Mouse (Mus musculus) cerebellum, adult 11 months (tissue): ENCODE data around the gene Fam186b.

Experiments used
- DNase-seq: peaks from one replicate; pipeline ENCODE4 v3.0.0; 2022

Gene Fam186b

GRCm38 (mm10) chr15:99295484-99295981, at the start of gene Fam186b:
TSS of gene Fam186b (minus strand) at chr15:99295888.
- peak; percentile 47 for DNase-seq

GRCm38 (mm10) chr15:99344961-99345360, 49.3 kb upstream of the Fam186b start:
- no peak for DNase-seq

GRCm38 (mm10) chr15:99344148-99344870, 48.6 kb upstream of the Fam186b start:
- DNase-seq, result no peak

- no peak for DNase-seq
Observed at GRCm38 (mm10) chr15:99343414-99344147, 47.9 kb upstream of the Fam186b start.

- DNase-seq, result no peak
Observed at GRCm38 (mm10) chr15:99342194-99342981, 46.7 kb upstream of the Fam186b start.

- no peak for DNase-seq
Observed at GRCm38 (mm10) chr15:99341102-99341501, 45.4 kb upstream of the Fam186b start.

- no peak for DNase-seq
Observed at GRCm38 (mm10) chr15:99339669-99340068, 44.0 kb upstream of the Fam186b start.

GRCm38 (mm10) chr15:99338916-99339315, 43.2 kb upstream of the Fam186b start:
- no peak for DNase-seq

- no peak for DNase-seq
Observed at GRCm38 (mm10) chr15:99335801-99336320, 40.2 kb upstream of the Fam186b start.

GRCm38 (mm10) chr15:99334500-99334899, 38.8 kb upstream of the Fam186b start:
- DNase-seq, result no peak

GRCm38 (mm10) chr15:99333676-99334065, 38.0 kb upstream of the Fam186b start:
- DNase-seq, result no peak

- DNase-seq, result no peak
Observed at GRCm38 (mm10) chr15:99332921-99333675, 37.4 kb upstream of the Fam186b start.

- DNase-seq, result no peak
Observed at GRCm38 (mm10) chr15:99332111-99332510, 36.4 kb upstream of the Fam186b start.

- no peak for DNase-seq
Observed at GRCm38 (mm10) chr15:99331341-99331740, 35.7 kb upstream of the Fam186b start.

GRCm38 (mm10) chr15:99330324-99330723, 34.6 kb upstream of the Fam186b start:
- DNase-seq, result no peak

GRCm38 (mm10) chr15:99328011-99328410, 32.3 kb upstream of the Fam186b start:
- DNase-seq, result no peak

GRCm38 (mm10) chr15:99326959-99327358, 31.3 kb upstream of the Fam186b start:
- no peak for DNase-seq

- DNase-seq, result no peak
Observed at GRCm38 (mm10) chr15:99326407-99326806, 30.7 kb upstream of the Fam186b start.

- DNase-seq, result no peak
Observed at GRCm38 (mm10) chr15:99325598-99325997, 29.9 kb upstream of the Fam186b start.

GRCm38 (mm10) chr15:99324151-99324550, 28.5 kb upstream of the Fam186b start:
- no peak for DNase-seq

GRCm38 (mm10) chr15:99320978-99321377, 25.3 kb upstream of the Fam186b start:
- DNase-seq, result no peak

GRCm38 (mm10) chr15:99320168-99320674, 24.5 kb upstream of the Fam186b start:
- no peak for DNase-seq
